Mouse (Mus musculus) thymus, postnatal 0 days (tissue): ENCODE results near the gene Gm11114. TPM values are rescaled to one million over a fixed set of nuclear protein-coding genes. Genes with fewer than 3 reads are reported as not detected.

Experiments used
- DNase-seq: peaks from one replicate; pipeline ENCODE4 v3.0.0-alpha.2; 2015; ENCODE audit warnings: low spot score
- polyA plus RNA-seq: library from polyadenylated mRNA; unstranded; fragments of >200 nt; fragmentation: Nextera tagmentation; extraction: Ambion mirVana; gene quantifications from 2 replicates; pipeline ENCODE4 v1.2.1, GENCODE M21; 2015

Gm11114 gene
- polyA plus RNA-seq, 1 experiment from 2014 or later, result not detected

DNA sequence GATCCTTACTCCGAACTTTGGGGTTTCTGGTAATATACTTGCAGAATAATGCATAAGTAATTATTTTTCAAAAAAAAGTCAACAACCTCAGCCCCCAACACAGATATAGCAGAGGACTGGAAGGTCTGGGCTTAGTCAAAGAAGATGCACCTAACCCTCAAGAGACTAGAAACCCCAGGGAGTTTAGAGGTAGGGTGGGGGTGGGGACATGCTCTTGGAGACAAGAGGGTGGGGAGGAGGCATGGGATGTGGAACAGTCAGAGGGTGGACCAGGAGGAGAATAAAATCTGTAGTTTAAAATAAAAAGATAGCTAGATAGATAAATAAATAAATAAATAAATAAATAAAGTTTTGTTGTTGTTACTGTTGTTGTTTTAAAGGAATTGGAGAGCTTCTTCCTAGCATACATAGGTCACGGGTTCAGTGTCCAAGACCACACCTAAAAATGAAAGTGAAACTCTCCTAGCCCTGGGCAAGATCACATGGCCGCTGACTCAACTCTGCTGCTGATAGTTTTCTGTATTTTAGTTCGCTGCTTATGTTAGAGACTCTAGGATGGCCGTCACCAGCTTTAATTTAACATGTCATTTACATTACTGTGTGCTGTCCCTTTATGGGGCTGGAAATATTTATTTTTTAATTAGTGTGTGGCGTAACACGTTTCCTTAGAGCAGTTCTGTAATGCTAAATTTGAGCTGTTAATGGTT lies 44.7 kb downstream of the Gm11114 start:
- DNase-seq, result no peak

Other genes starting within 250 kb of the Gm11114 start
- 1.6 and 1.8 TPM in 2 replicates for gene Tent5a, start 14.6 kb downstream of the Gm11114 start, polyA plus RNA-seq